Mouse (Mus musculus): ENCODE results near the gene Fgf15. TPM values are rescaled to one million over a fixed set of nuclear protein-coding genes. Genes with fewer than 3 reads are reported as not detected.

The Fgf15 gene
- polyA plus RNA-seq (2015; fragmentation: Nextera tagmentation; extraction: Ambion mirVana), result not detected in 2 replicates

GRCm38 (mm10) chr7:144896294-144897218 lies at the start of gene Fgf15:
TSS of gene Fgf15 (plus strand) at chr7:144896531.
- H3K9ac ChIP-seq (ENCODE audit: low read length), result 0 out of 2 replicates have a peak within 1 kb of the TSS, but pooled peaks have one; percentile 18
- H3K4me3 ChIP-seq (ENCODE audit: low read depth, low read length), result peak within 1 kb of the TSS; percentile 40
- no peaks in the 10 kb centered on the region for H3K9me3 ChIP-seq (ENCODE audit: control insufficient read depth, low read length)
- peaks cover 5% of the 10 kb centered on the region; the same call in 1 of the 2 replicates for H3K4me1 ChIP-seq (replicated peaks; ENCODE audit: control insufficient read depth, insufficient read depth)
- H3K4me2 ChIP-seq (replicated peaks; ENCODE audit: low read depth), result peak within 1 kb of the TSS; percentile 66
- ATAC-seq (ENCODE audit: low FRiP score, low TSS enrichment) (peak; percentile 19; the same call in 1 of the 2 replicates), DNase-seq (ENCODE audit: low spot score) (no peak)
- H3K27ac ChIP-seq (replicated peaks), result no peak within 1 kb of the TSS
- WGBS, result 1% methylated on average over 65 of the region's 65 CpGs
- peaks cover 27% of the 10 kb centered on the region for H3K27me3 ChIP-seq (ENCODE audit: control insufficient read depth, insufficient read depth, low read length)
- no peaks in the 10 kb centered on the region for H3K36me3 ChIP-seq (ENCODE audit: control insufficient read depth, insufficient read depth, low read length)
- TF ChIP-seq CTCF (IDR thresholded peaks at IDR 0.05; ENCODE audit: low read depth) (no peak), EP300 (optimal IDR thresholded peaks at IDR 0.05) (no peak)

DNA sequence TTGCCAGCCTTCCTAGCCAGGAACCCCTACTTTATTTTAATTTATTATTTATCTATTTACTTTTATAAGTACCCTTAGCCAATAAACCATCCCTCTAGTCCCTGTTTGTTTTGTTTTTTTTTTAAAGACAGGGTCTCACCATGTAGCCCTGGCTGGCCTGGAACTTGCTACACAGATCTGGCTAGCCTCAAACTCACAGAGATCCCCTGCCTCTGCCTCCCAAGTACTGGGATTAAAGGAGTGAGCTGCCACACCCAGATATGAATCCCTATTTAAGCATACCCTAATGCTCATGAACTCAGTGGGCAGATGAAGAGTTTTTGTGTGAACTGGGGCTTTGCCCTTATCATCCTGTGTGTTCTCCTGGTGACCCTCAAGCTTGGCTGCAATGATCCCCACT lies 49.3 kb upstream of the Fgf15 start, which contains the start of gene Fgf4:
Gene Fgf4, plus strand, starts transcription at position 301 of the 400 bp plus-strand sequence.
- Histone ChIP-seq H3K9ac (ENCODE audit: low read length) (no peak within 1 kb of the TSS), H3K36me3 (ENCODE audit: control insufficient read depth, insufficient read depth, low read length) (no peaks in the 10 kb centered on the region), H3K27me3 (ENCODE audit: control insufficient read depth, insufficient read depth, low read length) (no peaks in the 10 kb centered on the region), H3K27ac (replicated peaks) (no peak within 1 kb of the TSS), H3K9me3 (ENCODE audit: control insufficient read depth, low read length) (no peaks in the 10 kb centered on the region), H3K4me3 (ENCODE audit: low read depth, low read length) (no peak within 1 kb of the TSS), H3K4me2 (replicated peaks; ENCODE audit: low read depth) (no peak within 1 kb of the TSS), H3K4me1 (replicated peaks; ENCODE audit: control insufficient read depth, insufficient read depth) (no peaks in the 10 kb centered on the region)
- ATAC-seq (ENCODE audit: low FRiP score, low TSS enrichment), result no peak
- TF ChIP-seq EP300 (optimal IDR thresholded peaks at IDR 0.05), result no peak
- no peak for TF ChIP-seq CTCF (IDR thresholded peaks at IDR 0.05; ENCODE audit: low read depth)
- no peak for DNase-seq (ENCODE audit: low spot score)

DNA sequence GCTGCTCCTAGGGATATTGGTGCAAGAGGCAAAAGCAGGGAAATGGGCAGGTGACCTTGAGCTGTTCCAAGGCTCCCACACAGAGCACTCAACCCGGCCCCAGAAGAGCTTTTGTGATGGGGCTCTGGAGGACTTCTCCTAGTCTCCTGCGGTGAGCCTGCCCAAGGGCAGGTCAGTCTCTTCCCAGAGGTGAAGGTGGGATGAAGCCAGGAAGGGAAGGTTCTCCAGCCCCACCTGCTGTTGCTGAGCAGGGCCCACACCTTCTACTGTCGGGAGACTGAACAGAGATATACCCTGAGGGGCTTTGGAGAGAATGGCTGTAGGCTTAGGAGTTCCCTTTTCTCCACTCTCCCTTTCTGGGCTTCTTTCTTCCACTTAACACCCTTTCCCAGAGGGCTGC lies 45.0 kb upstream of the Fgf15 start:
- no peaks in the 10 kb centered on the region for H3K9me3 ChIP-seq (ENCODE audit: control insufficient read depth, low read length)
- H3K27me3 ChIP-seq (ENCODE audit: control insufficient read depth, insufficient read depth, low read length), result no peaks in the 10 kb centered on the region
- no peaks in the 10 kb centered on the region for H3K4me1 ChIP-seq (replicated peaks; ENCODE audit: control insufficient read depth, insufficient read depth)
- WGBS, result 60% methylated on average over 3 of the region's 3 CpGs
- H3K4me2 ChIP-seq (replicated peaks; ENCODE audit: low read depth), result no peak overlapping the region
- ATAC-seq (ENCODE audit: low FRiP score, low TSS enrichment), result peak; percentile 6; the same call in 1 of the 2 replicates
- no peak overlapping the region for H3K9ac ChIP-seq (ENCODE audit: low read length)
- H3K36me3 ChIP-seq (ENCODE audit: control insufficient read depth, insufficient read depth, low read length), result no peaks in the 10 kb centered on the region
- no peak overlapping the region for H3K4me3 ChIP-seq (ENCODE audit: low read depth, low read length)
- TF ChIP-seq CTCF (IDR thresholded peaks at IDR 0.05; ENCODE audit: low read depth), result no peak
- no peak for TF ChIP-seq EP300 (optimal IDR thresholded peaks at IDR 0.05)
- DNase-seq (ENCODE audit: low spot score), result no peak
- no peak overlapping the region for H3K27ac ChIP-seq (replicated peaks)

DNA sequence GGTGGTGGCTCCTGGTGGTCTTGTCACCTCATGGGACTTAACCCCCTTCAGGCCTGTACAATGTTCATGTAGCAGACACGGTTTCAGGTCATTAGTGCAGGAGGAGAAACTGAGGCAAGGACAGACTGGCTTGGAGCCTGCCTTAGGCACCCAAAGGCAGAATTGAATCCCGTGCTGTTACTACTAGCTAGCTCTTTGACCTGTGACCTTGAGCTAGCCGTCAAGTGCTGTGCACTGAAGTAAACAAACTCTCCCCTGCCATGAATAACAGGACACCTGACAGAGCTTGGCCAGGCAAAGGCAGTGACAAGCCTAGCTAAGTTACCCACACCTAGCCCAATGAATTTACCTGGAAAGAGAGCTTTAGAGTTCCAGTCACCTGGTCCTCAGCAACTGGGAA lies 41.4 kb upstream of the Fgf15 start:
- Histone ChIP-seq H3K36me3 (ENCODE audit: control insufficient read depth, insufficient read depth, low read length) (no peaks in the 10 kb centered on the region), H3K27ac (replicated peaks) (no peak overlapping the region), H3K27me3 (ENCODE audit: control insufficient read depth, insufficient read depth, low read length) (no peaks in the 10 kb centered on the region; the same call in 1 of the 2 replicates), H3K4me1 (replicated peaks; ENCODE audit: control insufficient read depth, insufficient read depth) (no peaks in the 10 kb centered on the region), H3K4me3 (ENCODE audit: low read depth, low read length) (no peak overlapping the region), H3K4me2 (replicated peaks; ENCODE audit: low read depth) (no peak overlapping the region), H3K9me3 (ENCODE audit: control insufficient read depth, low read length) (no peaks in the 10 kb centered on the region), H3K9ac (ENCODE audit: low read length) (no peak overlapping the region)
- no peak for TF ChIP-seq CTCF (IDR thresholded peaks at IDR 0.05; ENCODE audit: low read depth)
- no peak for TF ChIP-seq EP300 (optimal IDR thresholded peaks at IDR 0.05)
- 34% methylated on average over 3 of the region's 3 CpGs for WGBS
- no peak for ATAC-seq (ENCODE audit: low FRiP score, low TSS enrichment)
- no peak for DNase-seq (ENCODE audit: low spot score)

GRCm38 (mm10) chr7:144857158-144857557 lies 39.2 kb upstream of the Fgf15 start:
- WGBS, result 80% methylated on average over 7 of the region's 7 CpGs
- ATAC-seq (ENCODE audit: low FRiP score, low TSS enrichment), result no peak
- Histone ChIP-seq H3K36me3 (ENCODE audit: control insufficient read depth, insufficient read depth, low read length) (no peaks in the 10 kb centered on the region), H3K4me3 (ENCODE audit: low read depth, low read length) (no peak overlapping the region), H3K4me2 (replicated peaks; ENCODE audit: low read depth) (no peak overlapping the region), H3K27me3 (ENCODE audit: control insufficient read depth, insufficient read depth, low read length) (peaks cover 11% of the 10 kb centered on the region; the same call in 1 of the 2 replicates), H3K9ac (ENCODE audit: low read length) (no peak overlapping the region), H3K4me1 (replicated peaks; ENCODE audit: control insufficient read depth, insufficient read depth) (no peaks in the 10 kb centered on the region), H3K9me3 (ENCODE audit: control insufficient read depth, low read length) (no peaks in the 10 kb centered on the region), H3K27ac (replicated peaks) (no peak overlapping the region)
- TF ChIP-seq CTCF (IDR thresholded peaks at IDR 0.05; ENCODE audit: low read depth), result no peak
- TF ChIP-seq EP300 (optimal IDR thresholded peaks at IDR 0.05), result no peak
- DNase-seq (ENCODE audit: low spot score), result no peak

All from stomach, postnatal 0 days (tissue).